Mouse (Mus musculus) lung, embryonic 14.5 days (tissue): ENCODE measurements around the gene Trdmt1. TPM values are rescaled to one million over a fixed set of nuclear protein-coding genes. Genes with fewer than 3 reads are reported as not detected.
A peak's percentile ranks its signal among the peaks of the same experiment; 100 is the strongest.

Experiments used
- ATAC-seq: fragments of 200-750 bp; cut with Nextera tagmentation; 2 replicates; pipeline ENCODE4 v1.8.0; 2017; ENCODE audit warnings: mild to moderate bottlenecking, moderate TSS enrichment, moderate library complexity; ENCODE audit not compliant: insufficient read depth
- DNase-seq: peaks from one replicate; pipeline ENCODE4 v3.0.0-alpha.2; 2015
- H3K27ac ChIP-seq: fragments of 300-500 bp; sonication (generic); 2 replicates; pipeline ENCODE4 v1.5.1; 2014; ENCODE audit warnings: low read depth, mild to moderate bottlenecking, moderate library complexity
- H3K27me3 ChIP-seq: fragments of 300-500 bp; sonication (generic); 2 replicates; pipeline ENCODE4 v1.6.1; 2014; ENCODE audit warnings: low read length, control low read depth; ENCODE audit not compliant: insufficient read depth
- H3K36me3 ChIP-seq: fragments of 300-500 bp; sonication (generic); 2 replicates; pipeline ENCODE4 v1.6.1; 2014; ENCODE audit warnings: control low read depth; ENCODE audit not compliant: insufficient read depth
- H3K4me1 ChIP-seq: fragments of 300-500 bp; sonication (generic); 2 replicates; pipeline ENCODE4 v1.6.1; 2014; ENCODE audit warnings: antibody characterized with exemption, control low read depth; ENCODE audit not compliant: insufficient read depth
- H3K4me2 ChIP-seq: fragments of 300-500 bp; sonication (generic); 2 replicates; pipeline ENCODE4 v1.6.1; 2014; ENCODE audit warnings: mild to moderate bottlenecking
- H3K4me3 ChIP-seq: fragments of 300-500 bp; sonication (generic); 2 replicates; pipeline ENCODE4 v1.5.1; 2014; ENCODE audit warnings: low read depth, low read length
- H3K9ac ChIP-seq: fragments of 300-500 bp; sonication (generic); 2 replicates; pipeline ENCODE4 v1.6.1; 2014
- H3K9me3 ChIP-seq: fragments of 300-500 bp; sonication (generic); 2 replicates; pipeline ENCODE4 v1.6.1; 2016; ENCODE audit warnings: low read depth, low read length, control low read depth
- CTCF ChIP-seq: IDR thresholded peaks from 2 replicates; pipeline ENCODE4 v1.5.1; 2016; ENCODE audit warnings: antibody characterized with exemption, low read depth
- WGBS: fragments of 180-500 bp; shearing (Covaris S2); extraction: QIAGEN DNeasy Blood & Tissue Kit; methylation state at CpG from one replicate; pipeline ENCODE4 v1.1.7; 2014; 5-methylcytosine and 5-hydroxymethylcytosine counted together
- polyA plus RNA-seq: library from polyadenylated mRNA; unstranded; fragments of >200 nt; fragmentation: Nextera tagmentation; extraction: Ambion mirVana; gene quantifications from 2 replicates; pipeline ENCODE4 v1.2.1, GENCODE M21; 2014

Trdmt1 gene
- polyA plus RNA-seq, 1 experiment from 2014 or later: 18.1 TPM

GRCm38 (mm10) chr2:13572647-13573407, 28.4 kb upstream of the Trdmt1 start:
- peak overlapping the region; percentile 82 for H3K4me3 ChIP-seq
- DNase-seq: peak; percentile 68
- peak overlapping the region; percentile 97 for H3K27ac ChIP-seq
- H3K4me2 ChIP-seq: peak overlapping the region; percentile 77
- H3K36me3 ChIP-seq: peaks cover 16% of the 10 kb centered on the region
- H3K27me3 ChIP-seq: no peaks in the 10 kb centered on the region
- peaks cover 13% of the 10 kb centered on the region for H3K4me1 ChIP-seq
- no peaks in the 10 kb centered on the region for H3K9me3 ChIP-seq
- peak; percentile 32 for ATAC-seq
- 12% methylated on average over 12 of the region's 12 CpGs for WGBS
- TF ChIP-seq CTCF: no peak
- peak overlapping the region; percentile 60 for H3K9ac ChIP-seq

- 45% methylated on average over 4 of the region's 4 CpGs for WGBS
- DNase-seq: no peak
- Histone ChIP-seq H3K4me3 (no peak overlapping the region), H3K27me3 (no peaks in the 10 kb centered on the region), H3K9ac (peak overlapping the region; percentile 60; the same call in 1 of the 2 replicates), H3K36me3 (peaks cover 12% of the 10 kb centered on the region), H3K4me2 (peak overlapping the region; percentile 77), H3K27ac (peak overlapping the region; percentile 97), H3K9me3 (no peaks in the 10 kb centered on the region), H3K4me1 (peaks cover 13% of the 10 kb centered on the region)
- ATAC-seq: no peak
- no peak for TF ChIP-seq CTCF
These were observed 27.7 kb upstream of the Trdmt1 start for GRCm38 (mm10) chr2:13572101-13572553.

- H3K36me3 ChIP-seq: no peaks in the 10 kb centered on the region
- TF ChIP-seq CTCF: no peak
- no peak overlapping the region for H3K9ac ChIP-seq
- H3K4me2 ChIP-seq: no peak overlapping the region
- WGBS: 62% methylated on average over 2 of the region's 2 CpGs
- no peaks in the 10 kb centered on the region for H3K27me3 ChIP-seq
- H3K9me3 ChIP-seq: no peaks in the 10 kb centered on the region
- ATAC-seq (no peak), DNase-seq (no peak)
- H3K4me3 ChIP-seq: no peak overlapping the region
- H3K27ac ChIP-seq: no peak overlapping the region
- H3K4me1 ChIP-seq: peaks cover 11% of the 10 kb centered on the region
These were observed 25.7 kb upstream of the Trdmt1 start for GRCm38 (mm10) chr2:13570122-13570521.

- DNase-seq (no peak), ATAC-seq (no peak)
- Histone ChIP-seq H3K9me3 (no peaks in the 10 kb centered on the region), H3K9ac (no peak overlapping the region), H3K27me3 (no peaks in the 10 kb centered on the region), H3K4me3 (no peak overlapping the region), H3K4me1 (no peaks in the 10 kb centered on the region), H3K27ac (no peak overlapping the region), H3K36me3 (no peaks in the 10 kb centered on the region), H3K4me2 (no peak overlapping the region)
- no peak for TF ChIP-seq CTCF
- WGBS: 75% methylated on average over 2 of the region's 2 CpGs
These were observed 15.9 kb upstream of the Trdmt1 start for GRCm38 (mm10) chr2:13560396-13560795.

- H3K4me2 ChIP-seq: no peak overlapping the region
- TF ChIP-seq CTCF: no peak
- H3K4me3 ChIP-seq: no peak overlapping the region
- ATAC-seq: no peak
- no peak overlapping the region for H3K9ac ChIP-seq
- no peaks in the 10 kb centered on the region for H3K36me3 ChIP-seq
- H3K4me1 ChIP-seq: no peaks in the 10 kb centered on the region
- 80% methylated on average over 5 of the region's 5 CpGs for WGBS
- no peaks in the 10 kb centered on the region for H3K9me3 ChIP-seq
- no peak for DNase-seq
- H3K27me3 ChIP-seq: no peaks in the 10 kb centered on the region
- no peak overlapping the region for H3K27ac ChIP-seq
These were observed 15.3 kb upstream of the Trdmt1 start for GRCm38 (mm10) chr2:13559729-13560128.

- no peak for ATAC-seq
These were observed 14.8 kb upstream of the Trdmt1 start for GRCm38 (mm10) chr2:13559303-13559702.

GRCm38 (mm10) chr2:13558607-13559262, 14.3 kb upstream of the Trdmt1 start:
- no peak overlapping the region for H3K27ac ChIP-seq
- WGBS: 51% methylated on average over 5 of the region's 5 CpGs
- no peak overlapping the region for H3K4me3 ChIP-seq
- no peak overlapping the region for H3K9ac ChIP-seq
- H3K27me3 ChIP-seq: no peaks in the 10 kb centered on the region
- no peak overlapping the region for H3K4me2 ChIP-seq
- ATAC-seq (no peak; the same call in 1 of the 2 replicates), DNase-seq (peak; percentile 33)
- H3K9me3 ChIP-seq: no peaks in the 10 kb centered on the region
- no peaks in the 10 kb centered on the region for H3K36me3 ChIP-seq
- no peak for TF ChIP-seq CTCF
- peaks cover 6% of the 10 kb centered on the region; the same call in 1 of the 2 replicates for H3K4me1 ChIP-seq

More at GRCm38 (mm10) chr2:13559303-13559702, 14.8 kb upstream of the Trdmt1 start:
- H3K36me3 ChIP-seq: no peaks in the 10 kb centered on the region
- H3K9me3 ChIP-seq: no peaks in the 10 kb centered on the region
- H3K4me2 ChIP-seq: no peak overlapping the region
- H3K27me3 ChIP-seq: no peaks in the 10 kb centered on the region
- H3K4me1 ChIP-seq: peaks cover under 1% of the 10 kb centered on the region; the same call in 1 of the 2 replicates
- TF ChIP-seq CTCF: no peak
- WGBS: 76% methylated on average over 5 of the region's 5 CpGs
- no peak for DNase-seq
- no peak overlapping the region for H3K9ac ChIP-seq
- no peak overlapping the region for H3K27ac ChIP-seq
- no peak overlapping the region for H3K4me3 ChIP-seq
